Mouse (Mus musculus) spleen, postnatal 14 days (tissue): ENCODE results near the gene Atf6.

Experiments
- DNase-seq, 2 experiments: peaks; one replicate each; pipeline ENCODE4 v3.0.0; 2021 to 2022; ENCODE audit warnings: low spot score in 2 of 2

Atf6 gene

DNA sequence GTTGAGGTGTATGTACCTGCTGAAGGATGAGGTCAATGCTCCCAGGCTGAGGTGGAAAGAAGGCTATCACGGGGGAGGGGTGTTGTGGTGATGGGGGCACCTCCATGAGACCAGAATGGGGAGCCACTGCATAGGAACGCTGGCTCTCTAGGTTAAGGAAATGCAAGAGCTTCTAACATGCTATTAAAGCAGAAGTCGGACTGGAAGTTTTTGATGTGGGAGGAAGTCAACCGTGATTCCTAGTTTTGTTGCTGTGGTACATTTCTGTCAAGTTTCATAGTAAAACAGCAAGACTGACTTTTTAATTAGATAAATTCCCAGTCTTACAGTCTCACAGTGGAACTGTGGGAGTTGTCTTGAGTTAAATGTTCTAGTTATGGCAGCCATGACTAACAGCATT lies 161.5 kb downstream of the Atf6 start:
- DNase-seq: no peak

DNA sequence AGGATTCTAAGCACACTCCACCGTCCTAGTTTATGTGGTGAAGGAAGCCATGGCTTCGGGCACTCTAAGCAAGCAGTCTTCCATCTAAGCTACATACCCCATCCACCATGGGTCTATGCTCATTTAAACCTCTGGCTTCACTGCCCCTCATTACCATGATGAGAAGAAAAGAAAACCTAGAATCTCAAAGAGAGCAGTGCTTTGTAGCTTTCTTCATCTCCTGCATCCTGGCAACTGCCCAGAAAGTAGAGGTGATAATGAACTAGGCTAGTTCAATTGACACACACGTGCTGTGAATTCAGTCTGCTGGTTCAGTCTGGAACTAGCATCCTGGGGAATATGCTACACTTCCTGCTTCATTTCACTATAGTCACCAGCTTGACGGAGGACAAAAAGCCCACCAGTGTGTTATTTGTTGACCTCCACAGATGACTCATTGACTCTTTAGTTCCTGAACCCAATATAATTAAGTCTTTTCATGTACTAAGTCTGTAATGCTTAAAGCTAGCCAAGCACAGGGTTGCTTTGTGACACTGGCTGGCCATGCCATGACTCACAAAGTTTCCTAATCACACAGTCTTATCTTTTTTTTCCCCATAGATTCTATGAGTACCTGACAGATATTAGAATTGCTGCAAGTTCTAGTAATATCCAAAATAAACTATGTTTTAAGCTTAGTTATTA lies 162.5 kb downstream of the Atf6 start:
- no peak for DNase-seq

DNA sequence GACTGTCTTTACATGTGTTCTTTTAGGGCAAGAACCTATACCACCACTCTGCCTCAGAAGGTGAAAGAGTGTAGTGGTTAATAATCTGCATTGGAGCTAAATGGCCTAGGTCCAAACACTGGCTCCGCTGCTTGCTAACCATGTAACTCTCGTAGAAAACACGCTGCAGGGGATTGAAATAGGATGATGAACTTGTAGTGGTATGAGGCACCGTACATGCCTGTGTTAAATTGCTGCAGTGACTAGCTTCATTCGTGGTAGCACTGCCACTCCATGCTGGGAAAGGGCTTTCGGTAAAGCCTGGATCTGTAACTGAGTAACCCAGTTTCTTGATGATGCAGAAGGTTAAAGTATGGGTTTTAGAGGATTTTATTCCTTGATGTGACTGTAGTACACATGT lies 163.5 kb downstream of the Atf6 start:
- DNase-seq: no peak

DNA sequence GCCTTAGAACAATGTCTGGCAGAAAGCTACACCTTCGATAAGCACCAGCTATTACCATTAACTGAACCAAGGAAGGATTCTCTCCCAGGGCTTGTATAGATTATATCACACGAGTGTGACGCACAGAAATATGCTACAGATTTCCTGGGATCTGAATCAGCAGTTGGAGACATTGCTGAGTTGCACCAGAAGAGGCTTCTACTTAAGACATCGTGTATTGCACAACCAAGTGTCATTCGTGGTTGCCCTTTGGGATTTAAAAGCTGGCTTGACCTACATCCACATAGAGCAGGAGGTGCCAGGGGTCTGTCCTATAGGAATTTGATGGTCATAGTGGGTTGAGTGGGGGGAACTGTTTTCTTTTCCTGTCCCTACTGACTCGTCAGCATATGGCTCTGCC lies 164.6 kb downstream of the Atf6 start:
- DNase-seq: no peak

DNA sequence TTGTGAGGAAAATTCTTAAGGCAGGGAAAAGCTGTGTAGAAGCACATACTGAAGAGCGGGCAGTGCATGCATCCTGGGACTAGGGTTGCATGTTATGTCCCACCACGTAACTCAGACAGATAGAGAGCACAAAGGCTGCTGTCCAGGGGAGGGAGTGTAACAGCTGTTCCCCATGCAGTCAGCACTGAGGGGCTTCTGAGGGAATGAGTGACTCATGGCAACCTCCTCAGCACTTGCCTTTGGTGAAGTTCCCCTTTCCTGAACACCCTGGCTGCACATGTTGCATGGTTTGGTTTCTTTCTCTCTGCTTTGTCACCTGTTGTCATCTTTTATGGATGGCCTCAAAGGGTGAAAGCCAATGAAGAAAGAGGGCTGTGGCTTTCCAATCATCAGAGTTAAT lies 165.3 kb downstream of the Atf6 start:
- no peak for DNase-seq

DNA sequence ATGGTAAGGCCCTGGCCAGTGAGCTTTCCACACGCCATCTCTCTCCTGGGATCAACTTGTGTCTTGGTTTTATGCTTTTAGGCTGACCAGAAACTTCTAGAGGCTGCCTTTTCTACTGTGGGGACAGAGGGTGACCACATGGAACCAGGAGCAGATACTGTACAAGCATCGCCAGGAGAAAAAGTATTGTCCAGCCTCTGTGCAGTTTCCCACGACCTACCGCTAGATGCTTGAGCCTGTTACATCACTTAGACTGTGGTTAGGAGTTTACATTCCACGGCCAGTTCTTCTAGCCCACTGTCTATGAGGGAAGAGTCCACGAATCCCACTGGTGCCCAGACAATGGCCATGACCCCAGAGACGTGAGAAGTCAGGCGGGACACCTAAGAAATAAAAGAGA lies 166.0 kb downstream of the Atf6 start:
- DNase-seq: no peak

DNA sequence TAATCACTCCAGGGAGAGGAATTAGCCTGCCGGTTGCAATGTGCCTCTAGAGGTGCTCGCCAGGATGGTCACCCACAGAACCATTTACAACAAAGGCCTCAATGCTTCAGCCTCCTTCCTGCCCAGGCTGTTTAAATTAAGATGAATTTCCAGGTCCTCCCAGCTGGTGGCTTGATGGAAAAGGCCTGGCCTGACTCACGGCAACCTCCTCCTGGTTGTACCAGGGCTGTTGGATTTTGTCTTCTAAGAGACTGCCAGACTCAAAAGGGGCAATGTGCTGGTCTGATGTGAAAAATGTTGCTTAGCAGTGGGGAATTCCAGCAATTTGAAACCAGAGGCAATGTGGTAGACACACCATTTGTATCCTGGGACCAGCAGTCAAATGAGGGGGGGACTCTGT lies 166.4 kb downstream of the Atf6 start:
- DNase-seq: no peak

DNA sequence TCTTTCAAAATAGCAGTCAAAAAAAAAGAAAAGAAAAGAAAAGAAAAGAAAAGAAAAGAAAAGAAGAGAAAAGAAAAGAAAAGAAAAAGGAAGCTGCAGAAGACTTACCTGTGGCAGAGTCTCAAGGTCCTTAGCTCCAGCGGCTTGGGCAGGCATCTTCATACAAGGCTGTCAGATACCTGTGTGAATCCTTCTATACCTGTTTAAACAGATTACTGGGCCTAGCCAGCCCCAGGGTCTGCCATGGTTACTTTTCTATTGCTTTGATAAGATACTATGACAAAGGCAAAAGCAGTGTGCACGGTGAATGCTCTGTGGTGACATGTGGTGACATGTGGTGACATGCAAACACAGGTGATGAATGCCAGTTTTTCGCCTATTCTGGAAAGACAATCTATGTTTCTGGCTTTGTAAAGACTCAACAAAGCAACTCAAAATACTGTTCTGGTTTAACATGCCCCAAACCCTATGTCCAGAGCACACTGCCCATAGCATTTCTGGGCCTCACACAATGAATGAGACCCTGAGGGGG lies 167.0 kb downstream of the Atf6 start:
- no peak for DNase-seq

DNA sequence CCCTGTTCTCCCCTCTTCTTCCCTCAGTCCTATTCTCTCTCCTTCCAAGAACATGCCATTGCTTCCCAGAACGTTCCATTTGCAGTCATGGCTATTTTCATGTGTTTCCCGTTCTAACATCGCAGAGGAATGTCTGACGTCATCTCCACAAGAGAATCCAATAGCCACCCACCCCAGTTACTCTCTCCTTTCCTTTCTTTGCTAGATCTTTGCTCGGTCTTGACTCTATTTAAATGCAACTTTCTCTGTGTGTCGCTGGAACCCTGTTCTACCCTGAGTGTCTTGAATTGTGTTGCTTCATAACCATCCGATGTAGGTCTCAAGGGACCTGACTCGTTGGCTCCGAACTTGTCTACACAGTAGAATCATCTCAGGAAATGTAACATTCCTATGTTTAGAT lies 168.0 kb downstream of the Atf6 start:
- DNase-seq: no peak

DNA sequence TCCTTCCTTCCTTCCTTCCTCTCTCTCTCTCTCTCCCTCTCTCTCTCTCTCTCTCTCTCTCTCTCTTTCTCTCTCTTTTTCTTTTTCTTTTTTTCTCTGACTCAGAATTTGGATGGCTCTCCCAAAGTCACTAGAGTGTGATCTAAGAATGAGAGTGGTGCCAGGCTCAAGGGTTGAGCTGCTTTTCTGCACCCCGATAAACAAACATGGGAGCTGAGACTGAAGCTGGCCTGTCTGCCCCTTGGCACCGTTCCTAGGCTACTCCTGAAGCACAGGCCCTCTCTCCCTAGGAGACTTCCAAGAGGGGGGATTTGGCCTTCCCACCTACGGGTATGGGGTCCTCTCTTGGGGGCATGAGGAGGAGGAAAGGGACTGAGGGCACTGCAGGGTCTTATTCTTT lies 168.8 kb downstream of the Atf6 start:
- no peak for DNase-seq

DNA sequence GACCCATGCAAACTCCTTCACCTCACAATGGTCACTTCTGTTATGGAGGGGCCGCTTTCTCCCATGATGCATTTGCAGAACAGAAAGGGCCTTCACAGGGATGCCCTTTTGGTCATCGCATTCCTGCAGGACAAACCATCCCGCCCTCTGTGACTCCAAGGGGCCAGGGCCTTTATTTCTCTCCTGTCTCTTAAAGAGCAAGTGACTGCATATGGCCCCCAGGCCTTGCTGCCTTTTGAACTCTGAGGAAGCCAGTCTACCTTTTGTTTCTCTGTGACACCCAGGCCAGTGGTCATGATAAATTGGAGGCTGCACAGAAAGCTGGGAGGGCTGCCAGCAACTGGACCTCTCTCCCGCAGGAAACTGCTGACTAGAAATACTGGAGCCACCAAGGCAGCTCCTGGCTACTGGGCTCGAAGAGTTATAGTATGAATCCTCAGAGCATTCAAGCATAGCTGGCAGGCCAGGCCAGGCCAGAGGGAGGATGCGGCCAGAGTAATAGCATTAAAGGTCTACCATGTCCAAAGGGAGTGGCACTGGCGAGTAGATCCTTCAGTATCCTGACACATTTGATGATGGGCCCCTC lies 169.7 kb downstream of the Atf6 start:
- no peak for DNase-seq

DNA sequence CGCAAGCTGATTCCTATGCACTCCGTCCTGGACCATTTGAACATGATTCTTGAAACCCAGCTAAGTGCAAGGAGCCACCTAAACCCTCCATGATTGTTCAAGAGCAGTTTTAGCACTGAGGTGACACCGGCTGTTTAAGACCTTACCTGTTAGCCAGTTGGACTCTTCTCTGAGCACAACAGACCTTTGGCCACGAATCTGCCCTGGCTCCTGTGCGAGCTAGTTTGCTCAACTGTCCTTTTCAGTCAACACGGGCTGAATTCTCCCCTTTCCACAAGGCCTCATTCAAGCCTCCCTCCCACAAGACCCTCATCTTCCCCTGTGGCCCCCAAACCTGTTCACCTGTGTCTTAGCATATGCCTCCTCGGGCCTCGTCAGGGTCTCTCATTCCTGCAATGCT lies 170.6 kb downstream of the Atf6 start:
- no peak for DNase-seq

DNA sequence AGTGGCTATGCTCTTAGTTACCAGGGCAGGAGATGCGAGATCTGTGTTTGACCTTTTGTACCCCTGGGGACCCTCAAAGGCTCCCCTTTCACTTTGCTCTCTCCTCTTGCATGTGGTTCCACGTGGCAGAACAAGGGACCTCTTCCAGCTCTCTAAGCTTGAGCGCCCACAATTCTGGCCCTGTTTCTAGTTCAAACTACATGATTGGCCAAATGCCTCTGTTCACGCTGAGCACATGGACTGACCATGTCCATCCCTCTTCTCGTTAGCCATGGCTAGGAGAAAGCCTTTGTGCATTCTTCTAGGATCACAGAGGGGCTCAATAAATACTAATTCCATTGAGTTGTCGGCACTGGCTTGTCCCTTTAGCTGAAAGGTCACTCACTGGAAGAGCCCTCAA lies 172.2 kb downstream of the Atf6 start:
- no peak for DNase-seq

DNA sequence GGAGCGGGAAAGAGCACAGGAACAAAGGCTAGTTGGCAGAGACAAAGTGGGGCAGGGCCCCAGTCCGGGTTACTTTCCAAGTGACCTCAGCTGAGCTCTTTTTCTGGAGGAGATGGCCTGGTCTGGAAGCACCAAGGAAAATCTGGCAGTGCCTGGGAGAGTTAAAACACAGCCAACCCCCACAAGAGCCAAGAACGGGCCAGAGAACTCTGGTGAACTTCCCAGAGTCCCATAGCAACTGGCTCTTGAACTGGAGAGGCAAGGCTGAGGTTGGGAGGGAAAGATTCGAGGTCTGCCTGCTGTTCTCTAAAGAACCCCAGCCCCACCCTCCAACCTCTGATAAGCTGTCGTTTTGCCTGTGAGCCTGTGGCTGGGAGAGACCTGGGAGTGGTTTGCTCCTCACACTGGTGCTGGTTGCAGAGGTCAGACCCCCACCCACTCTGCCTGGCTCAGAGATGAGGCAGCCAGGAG lies 172.7 kb downstream of the Atf6 start:
- DNase-seq: no peak

DNA sequence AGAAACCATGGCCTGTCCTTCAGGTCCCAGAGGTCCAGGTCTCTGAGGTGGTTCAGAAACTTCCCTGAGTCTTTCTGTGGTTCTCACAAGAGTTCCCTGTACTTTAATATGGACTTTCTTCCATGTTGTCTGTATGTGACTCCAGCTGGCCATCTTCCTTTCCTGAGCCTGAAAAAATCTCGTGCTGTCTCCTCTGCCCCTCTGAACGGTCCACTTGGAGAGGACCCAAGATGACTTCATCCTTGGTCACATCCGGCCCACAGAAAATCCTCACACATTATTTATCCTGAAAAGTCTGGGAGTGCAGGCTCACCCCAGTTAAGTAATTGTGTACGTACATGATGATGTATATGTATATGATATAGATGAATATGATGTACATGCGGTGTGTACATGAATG lies 176.3 kb downstream of the Atf6 start:
- no peak for DNase-seq

DNA sequence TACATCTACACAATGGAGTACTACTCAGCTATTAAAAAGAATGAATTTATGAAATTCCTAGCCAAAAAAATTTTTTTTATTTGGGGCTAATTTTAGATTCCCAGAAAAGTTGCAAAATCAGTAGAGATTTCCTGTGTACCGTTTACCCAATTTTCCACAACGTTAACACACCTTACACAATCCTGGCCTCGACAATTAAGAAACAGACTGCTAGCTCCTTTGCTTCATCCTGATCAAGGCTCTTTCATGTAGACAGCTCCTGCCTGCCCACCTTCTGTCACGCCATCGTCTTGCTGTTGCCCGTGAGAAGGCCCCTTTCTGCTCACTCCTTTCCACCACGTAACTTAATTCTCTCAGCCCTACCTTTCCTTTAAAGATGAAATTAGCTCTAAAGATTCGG lies 177.8 kb downstream of the Atf6 start:
- DNase-seq: no peak

DNA sequence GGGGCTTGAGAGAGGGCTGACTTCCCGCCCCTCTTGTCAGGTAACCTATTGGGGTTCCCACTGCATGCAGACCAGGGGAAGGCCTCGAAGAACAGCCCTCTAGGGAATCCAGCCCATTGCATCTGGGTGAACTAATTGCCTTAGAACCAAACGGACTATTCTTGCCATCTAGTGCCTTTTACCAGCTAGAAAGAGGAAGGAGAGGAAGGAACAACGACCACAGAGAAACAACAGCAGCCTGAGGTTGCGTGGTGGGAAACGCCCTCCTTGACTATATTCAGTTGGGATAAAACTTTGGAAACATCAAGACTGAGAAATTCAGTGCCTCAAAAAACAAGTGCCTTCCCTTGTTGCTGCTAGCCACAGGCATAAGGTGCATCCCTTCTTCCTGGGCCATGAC lies 183.7 kb downstream of the Atf6 start:
- DNase-seq: no peak

DNA sequence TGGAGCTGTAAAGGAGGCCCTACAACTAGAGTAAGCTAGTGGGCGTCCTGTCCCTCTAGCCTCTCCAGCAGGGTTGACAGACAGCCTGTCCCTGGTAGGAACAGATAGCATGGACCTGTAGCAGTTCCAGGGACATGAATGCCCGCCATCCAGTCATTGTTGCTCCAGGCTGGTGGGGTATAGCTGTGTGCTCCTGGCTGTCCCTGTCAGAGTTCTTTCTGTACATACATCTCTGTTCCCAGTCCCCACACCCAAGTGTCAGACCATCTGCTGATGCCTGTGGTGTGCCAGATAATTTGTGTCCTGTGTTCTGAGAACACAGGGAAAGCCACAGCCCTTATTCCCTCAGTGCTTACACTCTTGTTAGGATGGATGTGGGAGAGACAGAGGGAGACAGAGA lies 187.9 kb downstream of the Atf6 start:
- no peak for DNase-seq

DNA sequence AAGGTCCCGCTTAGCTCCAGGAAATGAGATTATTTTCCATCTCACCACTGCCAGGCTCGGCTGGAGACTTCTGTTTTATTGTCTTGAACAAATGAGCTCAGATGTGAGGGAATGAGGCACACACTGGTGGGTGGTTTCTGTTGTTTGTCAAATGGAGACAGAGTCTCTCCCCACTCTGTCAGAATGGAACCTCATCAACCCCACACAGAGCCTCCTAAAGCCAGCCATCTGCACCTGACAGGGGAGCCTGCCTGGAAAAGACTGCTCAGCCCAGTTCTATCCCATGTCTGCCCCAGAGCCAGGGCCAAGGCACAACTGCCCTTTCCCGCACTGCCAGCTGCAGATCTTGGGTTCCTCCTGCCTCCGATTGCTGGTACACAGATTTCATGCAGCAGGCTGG lies 188.7 kb downstream of the Atf6 start:
- no peak for DNase-seq

DNA sequence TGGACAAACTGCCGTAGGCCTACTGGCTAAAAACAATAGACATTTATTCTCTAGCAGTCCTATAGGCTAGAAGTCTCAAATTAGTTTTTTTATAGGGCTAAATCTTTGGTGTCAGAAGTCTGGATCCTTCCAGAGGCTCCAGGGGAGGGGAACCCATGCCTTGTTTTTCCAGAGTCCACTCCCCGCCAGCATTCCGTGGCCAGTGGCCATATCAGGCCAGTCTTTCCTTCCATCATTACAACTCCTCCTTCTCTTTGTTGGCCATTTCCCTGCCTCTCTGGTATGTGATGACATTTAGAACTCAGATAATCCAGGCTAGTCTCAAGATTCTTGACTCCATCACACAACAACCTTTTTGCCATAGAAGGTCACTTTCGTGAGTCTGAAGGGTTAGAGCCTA lies 189.9 kb downstream of the Atf6 start:
- no peak for DNase-seq

DNA sequence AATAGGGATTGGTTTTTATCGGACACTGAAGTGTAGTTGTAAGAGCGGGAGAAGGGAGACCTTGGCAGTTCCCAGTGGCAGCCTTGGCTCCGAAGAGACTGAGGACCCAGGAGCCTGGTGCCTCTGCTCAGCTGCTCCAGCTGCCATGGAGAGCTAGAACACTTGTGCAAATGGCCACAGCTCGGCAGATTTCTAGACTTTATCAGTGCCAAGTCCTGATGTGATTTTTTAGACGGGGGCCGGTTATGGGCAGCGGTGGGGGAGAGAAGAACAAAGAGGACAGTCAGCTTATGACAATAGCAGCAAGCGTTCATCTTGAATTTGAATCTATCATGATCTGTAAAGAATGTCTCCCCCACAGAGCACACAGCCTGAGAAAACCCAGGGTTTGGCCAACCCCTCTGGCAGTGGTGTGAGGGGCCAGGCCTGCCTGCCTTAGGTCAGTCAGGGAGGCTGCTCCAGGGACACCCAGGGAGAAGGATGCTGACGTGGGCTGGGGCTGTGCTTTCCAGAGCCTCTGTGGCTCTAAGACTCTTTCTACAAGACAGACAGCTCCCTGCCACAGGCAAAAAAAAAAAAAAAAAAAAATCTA lies 193.3 kb downstream of the Atf6 start:
- DNase-seq: no peak

DNA sequence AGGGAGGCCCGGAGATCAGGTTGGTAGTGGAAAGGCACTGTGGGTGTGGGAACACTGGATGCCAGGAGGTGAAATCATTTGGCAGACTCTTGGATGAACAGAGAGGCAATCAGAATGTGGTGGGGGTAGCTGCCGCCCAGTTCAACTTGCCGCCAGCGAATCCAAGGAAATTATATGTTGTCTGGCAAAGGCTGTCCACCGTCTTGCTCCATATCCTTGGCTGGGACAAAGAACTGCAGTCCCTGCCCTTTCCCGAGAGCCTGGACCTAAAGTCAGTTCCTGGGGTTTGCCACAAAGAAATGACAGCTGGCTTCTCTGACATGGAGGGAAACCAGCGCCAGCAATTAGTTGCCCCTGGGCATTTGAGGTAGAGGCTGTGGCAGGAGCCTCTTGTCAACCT lies 202.4 kb downstream of the Atf6 start:
- DNase-seq: no peak

DNA sequence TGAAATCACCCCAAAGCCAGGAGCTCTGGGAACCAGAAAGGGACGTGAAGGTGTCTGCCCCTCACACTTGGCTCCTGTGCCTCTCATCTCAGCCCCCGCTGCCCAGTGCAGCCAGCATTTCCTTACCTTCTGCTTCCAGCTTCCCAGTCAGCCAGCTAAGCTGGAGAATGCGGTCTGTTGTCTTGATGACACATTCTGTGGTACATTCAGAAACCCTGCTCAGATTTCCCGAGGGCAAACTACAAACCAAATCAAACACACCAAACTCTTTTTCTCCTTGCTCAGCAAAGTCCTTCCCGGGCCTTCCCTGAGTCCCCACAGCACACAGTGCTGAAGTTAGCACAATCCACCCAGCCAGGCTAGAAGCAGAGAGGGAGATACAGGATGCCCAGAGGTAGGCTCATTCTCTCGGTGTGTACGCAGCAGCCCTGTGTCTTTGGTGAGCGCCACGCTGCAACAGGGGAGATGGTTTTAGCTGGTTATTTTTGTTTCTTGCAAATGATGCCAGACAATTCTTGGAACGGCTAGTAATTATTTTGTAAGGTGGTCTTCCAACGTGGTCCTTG lies 202.9 kb downstream of the Atf6 start:
- no peak for DNase-seq
